Mouse (Mus musculus) lung, postnatal 0 days (tissue): ENCODE measurements around the gene Ly6g6d. TPM values are rescaled to one million over a fixed set of nuclear protein-coding genes. Genes with fewer than 3 reads are reported as not detected.

Experiments
- ATAC-seq: fragments of 200-750 bp; cut with Nextera tagmentation; 2 replicates; pipeline ENCODE4 v1.8.0; 2017; ENCODE audit warnings: moderate library complexity
- DNase-seq: peaks from one replicate; pipeline ENCODE4 v3.0.0-alpha.2; 2016; ENCODE audit warnings: low spot score
- H3K27ac ChIP-seq: fragments of 300-500 bp; sonication (generic); 2 replicates; pipeline ENCODE4 v1.5.1; 2014; ENCODE audit warnings: antibody characterized with exemption, mild to moderate bottlenecking, low read length, mixed read lengths
- H3K27me3 ChIP-seq: fragments of 300-500 bp; sonication (generic); replicated peaks from 2 replicates; pipeline ENCODE4 v1.6.1; 2014; ENCODE audit warnings: low read length, mixed read lengths; ENCODE audit not compliant: insufficient read depth
- H3K36me3 ChIP-seq: fragments of 300-500 bp; sonication (generic); 2 replicates; pipeline ENCODE4 v1.6.1; 2014; ENCODE audit warnings: low read length, mixed read lengths; ENCODE audit not compliant: insufficient read depth
- H3K4me1 ChIP-seq: fragments of 300-500 bp; sonication (generic); 2 replicates; pipeline ENCODE4 v1.6.1; 2014; ENCODE audit warnings: antibody characterized with exemption, low read depth, low read length, mixed read lengths; ENCODE audit not compliant: insufficient read depth
- H3K4me2 ChIP-seq: fragments of 300-500 bp; sonication (generic); replicated peaks from 2 replicates; pipeline ENCODE4 v1.6.1; 2014; ENCODE audit warnings: low read depth, mild to moderate bottlenecking, low read length, moderate library complexity, mixed read lengths
- H3K4me3 ChIP-seq: fragments of 300-500 bp; sonication (generic); 2 replicates; pipeline ENCODE4 v1.5.1; 2014; ENCODE audit warnings: low read depth, low read length
- H3K9ac ChIP-seq: fragments of 300-500 bp; sonication (generic); replicated peaks from 2 replicates; pipeline ENCODE4 v1.6.1; 2014; ENCODE audit warnings: low read depth, mild to moderate bottlenecking
- H3K9me3 ChIP-seq: fragments of 300-500 bp; sonication (generic); 2 replicates; pipeline ENCODE4 v1.6.1; 2016; ENCODE audit warnings: low read length, mixed read lengths
- CTCF ChIP-seq: IDR thresholded peaks from 2 replicates; pipeline ENCODE4 v1.5.1; 2016; ENCODE audit warnings: antibody characterized with exemption, mild to moderate bottlenecking
- EP300 ChIP-seq: IDR thresholded peaks from 2 replicates; pipeline ENCODE4 v1.6.1; 2016; ENCODE audit warnings: antibody characterized with exemption, mild to moderate bottlenecking, control low read depth
- WGBS: fragments of 180-500 bp; shearing (Covaris S2); extraction: QIAGEN DNeasy Blood & Tissue Kit; methylation state at CpG from one replicate; pipeline ENCODE4 v1.1.7; 2014; 5-methylcytosine and 5-hydroxymethylcytosine counted together
- polyA plus RNA-seq: library from polyadenylated mRNA; unstranded; fragments of >200 nt; fragmentation: Nextera tagmentation; extraction: Ambion mirVana; gene quantifications from 2 replicates; pipeline ENCODE4 v1.2.1, GENCODE M21; 2015

Ly6g6d gene
- polyA plus RNA-seq, 1 experiment from 2014 or later: 14.7 TPM

- Histone ChIP-seq H3K4me2 (no peak overlapping the region), H3K27ac (no peak overlapping the region), H3K4me1 (no peaks in the 10 kb centered on the region), H3K9me3 (no peaks in the 10 kb centered on the region), H3K36me3 (peaks cover 29% of the 10 kb centered on the region), H3K9ac (no peak overlapping the region), H3K4me3 (no peak overlapping the region), H3K27me3 (no peaks in the 10 kb centered on the region)
- 88% methylated on average over 14 of the region's 14 CpGs for WGBS
- ATAC-seq: no peak
- TF ChIP-seq EP300: no peak
- TF ChIP-seq CTCF: no peak
- DNase-seq: no peak
Observed at GRCm38 (mm10) chr17:35092403-35093198, 14.7 kb upstream of the Ly6g6d start.

GRCm38 (mm10) chr17:35090166-35090932 lies 12.5 kb upstream of the Ly6g6d start:
- no peak for DNase-seq
- Histone ChIP-seq H3K36me3 (peaks cover 14% of the 10 kb centered on the region; the same call in 1 of the 2 replicates), H3K27me3 (no peaks in the 10 kb centered on the region), H3K4me1 (no peaks in the 10 kb centered on the region), H3K27ac (0 out of 2 replicates have a peak overlapping the region, but pooled peaks have one; percentile 99), H3K4me3 (peak overlapping the region; percentile 72), H3K4me2 (peak overlapping the region; percentile 59), H3K9me3 (no peaks in the 10 kb centered on the region), H3K9ac (peak overlapping the region; percentile 89; the same call in 1 of the 2 replicates)
- TF ChIP-seq EP300 (no peak), CTCF (no peak)
- WGBS: 56% methylated on average over 8 of the region's 8 CpGs
- ATAC-seq: no peak

GRCm38 (mm10) chr17:35088825-35089644 lies 11.2 kb upstream of the Ly6g6d start, which contains the start of gene Abhd16a:
Abhd16a (plus strand) TSS chr17:35089263.
- TF ChIP-seq EP300: 0 out of 2 replicates have a peak, but pooled peaks have one; percentile 9
- TF ChIP-seq CTCF: peak; percentile 47
- Histone ChIP-seq H3K27me3 (no peaks in the 10 kb centered on the region), H3K4me2 (peak within 1 kb of the TSS; percentile 59), H3K9me3 (no peaks in the 10 kb centered on the region), H3K36me3 (peaks cover 14% of the 10 kb centered on the region; the same call in 1 of the 2 replicates), H3K4me3 (peak within 1 kb of the TSS; percentile 72), H3K4me1 (no peaks in the 10 kb centered on the region), H3K9ac (peak within 1 kb of the TSS; percentile 89), H3K27ac (peak within 1 kb of the TSS; percentile 99)
- ATAC-seq (peak; percentile 99), DNase-seq (peak; percentile 98)
- 3% methylated on average over 59 of the region's 67 CpGs for WGBS

- no peaks in the 10 kb centered on the region for H3K27me3 ChIP-seq
- ATAC-seq (no peak), DNase-seq (no peak)
- 21% methylated on average over 2 of the region's 2 CpGs for WGBS
- H3K36me3 ChIP-seq: peaks cover 14% of the 10 kb centered on the region; the same call in 1 of the 2 replicates
- H3K4me2 ChIP-seq: no peak overlapping the region
- H3K4me1 ChIP-seq: no peaks in the 10 kb centered on the region
- no peak overlapping the region for H3K9ac ChIP-seq
- no peak overlapping the region for H3K27ac ChIP-seq
- H3K4me3 ChIP-seq: no peak overlapping the region
- no peak for TF ChIP-seq EP300
- TF ChIP-seq CTCF: peak; percentile 58
- no peaks in the 10 kb centered on the region for H3K9me3 ChIP-seq
Observed at GRCm38 (mm10) chr17:35088151-35088550, 10.3 kb upstream of the Ly6g6d start.

GRCm38 (mm10) chr17:35085208-35085865 lies 7.5 kb upstream of the Ly6g6d start, which contains the start of gene Ly6g6f:
Ly6g6f (minus strand) TSS chr17:35085610.
- no peaks in the 10 kb centered on the region for H3K36me3 ChIP-seq
- no peak for ATAC-seq
- H3K9ac ChIP-seq: no peak within 1 kb of the TSS
- no peaks in the 10 kb centered on the region for H3K27me3 ChIP-seq
- H3K4me3 ChIP-seq: no peak within 1 kb of the TSS
- H3K27ac ChIP-seq: no peak within 1 kb of the TSS
- no peaks in the 10 kb centered on the region for H3K4me1 ChIP-seq
- no peak for TF ChIP-seq EP300
- TF ChIP-seq CTCF: no peak
- WGBS: 52% methylated on average over 7 of the region's 7 CpGs
- DNase-seq: no peak
- no peaks in the 10 kb centered on the region for H3K9me3 ChIP-seq
- H3K4me2 ChIP-seq: no peak within 1 kb of the TSS
